Mouse (Mus musculus) hindbrain, embryonic 15.5 days (tissue): Measurements from ENCODE around the gene Tle6. TPM values are rescaled to one million over a fixed set of nuclear protein-coding genes. Genes with fewer than 3 reads are reported as not detected.
A peak's percentile ranks its signal among the peaks of the same experiment; 100 is the strongest.

Source experiments
- ATAC-seq: fragments of 200-750 bp; cut with Nextera tagmentation; 2 replicates; pipeline ENCODE4 v1.8.0; 2017; ENCODE audit warnings: low read depth, moderate number of reproducible peaks, moderate TSS enrichment; ENCODE audit not compliant: low FRiP score
- H3K27ac ChIP-seq: fragments of 300-500 bp; sonication (generic); replicated peaks from 2 replicates; pipeline ENCODE4 v1.5.1; 2015; ENCODE audit warnings: mild to moderate bottlenecking, inconsistent platforms
- H3K27me3 ChIP-seq: fragments of 300-500 bp; sonication (generic); 2 replicates; pipeline ENCODE4 v1.6.1; 2015; ENCODE audit warnings: control low read depth, inconsistent platforms
- H3K36me3 ChIP-seq: fragments of 300-500 bp; sonication (generic); 2 replicates; pipeline ENCODE4 v1.6.1; 2015; ENCODE audit warnings: control low read depth, inconsistent platforms
- H3K4me1 ChIP-seq: fragments of 300-500 bp; sonication (generic); replicated peaks from 2 replicates; pipeline ENCODE4 v1.6.1; 2015; ENCODE audit warnings: control low read depth, inconsistent platforms
- H3K4me2 ChIP-seq: fragments of 300-500 bp; sonication (generic); 2 replicates; pipeline ENCODE4 v1.6.1; 2015; ENCODE audit warnings: moderate library complexity, mild to moderate bottlenecking, inconsistent platforms
- H3K4me3 ChIP-seq: fragments of 300-500 bp; sonication (generic); 2 replicates; pipeline ENCODE4 v1.5.1; 2015; ENCODE audit warnings: mild to moderate bottlenecking, inconsistent platforms
- H3K9ac ChIP-seq: fragments of 300-500 bp; sonication (generic); 2 replicates; pipeline ENCODE4 v1.6.1; 2015; ENCODE audit warnings: inconsistent platforms
- H3K9me3 ChIP-seq: fragments of 300-500 bp; sonication (generic); 2 replicates; pipeline ENCODE4 v1.6.1; 2016; ENCODE audit warnings: control low read depth, inconsistent platforms
- WGBS: fragments of 180-500 bp; shearing (Covaris S2); methylation state at CpG from one replicate; pipeline ENCODE4 v1.1.7; 2015; 5-methylcytosine and 5-hydroxymethylcytosine counted together
- polyA plus RNA-seq: library from polyadenylated mRNA; unstranded; fragments of >200 nt; fragmentation: Nextera tagmentation; extraction: Ambion mirVana; gene quantifications from 2 replicates; pipeline ENCODE4 v1.2.1, GENCODE M21; 2015

The Tle6 gene
- polyA plus RNA-seq, 1 experiment from 2014 or later = 8.7 TPM

DNA sequence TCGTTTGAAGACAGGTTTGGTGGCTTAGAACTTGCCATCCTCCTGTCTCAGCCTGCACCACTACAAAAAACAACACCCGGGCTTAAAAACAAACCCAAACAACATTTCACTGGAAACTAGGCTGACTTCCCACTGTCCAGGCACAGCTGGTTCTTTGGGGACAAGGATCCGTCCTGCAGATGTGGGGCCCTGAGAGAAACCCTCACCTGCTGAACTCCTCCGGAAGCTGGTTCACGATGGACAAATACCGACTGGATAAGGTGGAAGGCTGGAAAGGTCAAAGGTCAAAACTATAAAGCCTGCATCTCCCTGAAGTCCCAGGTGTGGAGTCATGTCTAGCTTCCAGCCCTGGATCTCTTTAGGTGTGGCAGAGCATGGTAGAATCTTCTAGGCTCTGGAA is 2.0 kb downstream of the Tle6 start:
- Histone ChIP-seq H3K27ac (no peak overlapping the region), H3K9ac (no peak overlapping the region), H3K27me3 (peaks cover 37% of the 10 kb centered on the region), H3K9me3 (no peaks in the 10 kb centered on the region), H3K4me2 (no peak overlapping the region), H3K4me1 (peaks cover 52% of the 10 kb centered on the region), H3K4me3 (no peak overlapping the region), H3K36me3 (no peaks in the 10 kb centered on the region)
- WGBS = 56% methylated on average over 6 of the region's 6 CpGs
- no peak for ATAC-seq

- no peak for ATAC-seq
- H3K9ac ChIP-seq = no peak overlapping the region
- peaks cover 52% of the 10 kb centered on the region for H3K4me1 ChIP-seq
- no peak overlapping the region for H3K27ac ChIP-seq
- H3K4me2 ChIP-seq = no peak overlapping the region
- H3K36me3 ChIP-seq = no peaks in the 10 kb centered on the region
- no peaks in the 10 kb centered on the region for H3K9me3 ChIP-seq
- WGBS = 51% methylated on average over 3 of the region's 3 CpGs
- peaks cover 40% of the 10 kb centered on the region for H3K27me3 ChIP-seq
- no peak overlapping the region for H3K4me3 ChIP-seq
Observed at GRCm38 (mm10) chr10:81598342-81598741, 2.5 kb downstream of the Tle6 start.

- Histone ChIP-seq H3K9me3 (no peaks in the 10 kb centered on the region), H3K4me3 (no peak overlapping the region), H3K27ac (peak overlapping the region; percentile 35; the same call in 1 of the 2 replicates), H3K9ac (no peak overlapping the region), H3K4me2 (peak overlapping the region; percentile 40), H3K4me1 (peaks cover 48% of the 10 kb centered on the region), H3K36me3 (no peaks in the 10 kb centered on the region), H3K27me3 (peaks cover 50% of the 10 kb centered on the region)
- ATAC-seq = peak; percentile 43
- WGBS = 6% methylated on average over 12 of the region's 12 CpGs
Observed at GRCm38 (mm10) chr10:81597137-81597950, 3.5 kb downstream of the Tle6 start.

GRCm38 (mm10) chr10:81596611-81597010 is 4.3 kb downstream of the Tle6 start:
- peaks cover 43% of the 10 kb centered on the region for H3K4me1 ChIP-seq
- peak; percentile 2; the same call in 1 of the 2 replicates for ATAC-seq
- H3K4me2 ChIP-seq = peak overlapping the region; percentile 40
- peak overlapping the region; percentile 3; the same call in 1 of the 2 replicates for H3K4me3 ChIP-seq
- no peaks in the 10 kb centered on the region for H3K36me3 ChIP-seq
- H3K27me3 ChIP-seq = peaks cover 52% of the 10 kb centered on the region
- H3K9ac ChIP-seq = no peak overlapping the region
- H3K27ac ChIP-seq = peak overlapping the region; percentile 35; the same call in 1 of the 2 replicates
- no peaks in the 10 kb centered on the region for H3K9me3 ChIP-seq
- WGBS = 7% methylated on average over 10 of the region's 10 CpGs

DNA sequence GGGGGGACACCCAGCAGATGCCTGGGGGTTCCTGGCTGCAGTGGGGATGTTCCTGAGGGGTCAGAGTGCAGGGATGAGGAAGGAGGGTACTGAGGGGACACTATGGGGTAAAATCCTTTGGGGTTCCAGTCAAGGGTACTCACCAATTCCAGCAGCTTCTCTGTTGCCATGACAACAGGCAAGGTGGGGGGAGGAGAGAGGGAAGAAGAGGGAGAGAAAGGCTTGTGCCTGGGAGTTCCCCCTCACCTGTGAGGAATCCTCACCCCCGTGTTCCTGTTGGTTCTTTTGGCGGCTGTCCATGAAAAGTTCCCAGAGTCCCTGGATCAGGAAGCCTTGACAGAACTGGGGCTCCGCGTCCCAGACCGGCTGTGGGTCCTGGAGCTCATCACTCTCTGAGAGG is 5.3 kb downstream of the Tle6 start:
- no peak overlapping the region for H3K4me2 ChIP-seq

DNA sequence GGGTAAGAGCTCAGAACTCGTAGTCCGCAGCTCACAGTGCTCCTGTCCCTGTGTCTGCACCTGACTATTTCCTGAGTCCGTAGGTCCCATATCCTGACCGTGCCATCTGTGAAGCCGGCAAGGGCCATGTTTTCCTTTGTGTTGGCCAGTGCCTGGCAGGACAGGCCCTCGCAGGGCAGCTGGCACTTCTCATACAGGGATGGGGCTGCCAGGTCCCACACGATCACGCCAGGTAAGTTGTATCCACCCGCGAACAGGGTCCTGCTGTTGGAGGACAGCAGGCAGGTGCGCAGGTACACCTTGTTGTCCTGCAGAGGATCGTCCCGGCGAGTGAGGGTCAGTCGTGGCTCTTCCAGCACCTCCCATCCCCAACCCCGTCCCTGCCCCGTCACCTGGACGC is 6.9 kb downstream of the Tle6 start:
- no peak overlapping the region for H3K27ac ChIP-seq
- 78% methylated on average over 18 of the region's 18 CpGs for WGBS
- no peaks in the 10 kb centered on the region for H3K9me3 ChIP-seq
- H3K27me3 ChIP-seq = peaks cover 58% of the 10 kb centered on the region
- ATAC-seq = no peak
- no peak overlapping the region for H3K4me2 ChIP-seq
- no peaks in the 10 kb centered on the region for H3K36me3 ChIP-seq
- H3K9ac ChIP-seq = no peak overlapping the region
- H3K4me3 ChIP-seq = no peak overlapping the region
- H3K4me1 ChIP-seq = peaks cover 28% of the 10 kb centered on the region

More for the DNA sequence above, 5.3 kb downstream of the Tle6 start:
- Histone ChIP-seq H3K9me3 (no peaks in the 10 kb centered on the region), H3K36me3 (no peaks in the 10 kb centered on the region), H3K9ac (no peak overlapping the region), H3K4me3 (no peak overlapping the region), H3K27ac (no peak overlapping the region), H3K4me1 (peaks cover 33% of the 10 kb centered on the region), H3K27me3 (peaks cover 56% of the 10 kb centered on the region)
- 36% methylated on average over 5 of the region's 5 CpGs for whole genome bisulfite sequencing
- ATAC-seq = no peak

GRCm38 (mm10) chr10:81593223-81593622 is 7.7 kb downstream of the Tle6 start:
- ATAC-seq = no peak
- H3K36me3 ChIP-seq = no peaks in the 10 kb centered on the region

DNA sequence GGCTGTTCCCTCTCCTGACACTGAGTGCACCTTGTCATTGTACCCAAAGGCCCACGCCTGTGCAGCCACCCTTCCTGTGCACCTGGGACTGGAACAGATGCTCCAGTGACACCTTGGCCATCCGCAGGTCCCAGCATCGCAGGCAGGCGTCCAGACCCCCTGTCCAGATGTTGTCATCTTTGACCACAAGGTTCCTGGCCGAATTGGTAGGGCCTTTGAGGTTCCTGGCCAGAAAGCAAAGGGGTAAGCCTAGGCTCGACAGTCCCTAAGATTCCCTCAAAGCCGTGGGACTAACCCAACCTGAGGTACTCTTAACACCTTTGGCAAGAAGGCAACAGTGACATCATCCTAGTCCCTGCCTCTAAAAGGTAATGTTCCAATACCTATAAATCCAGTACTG is 8.2 kb downstream of the Tle6 start:
- H3K36me3 ChIP-seq = no peaks in the 10 kb centered on the region
- no peak for ATAC-seq
- H3K27me3 ChIP-seq = peaks cover 60% of the 10 kb centered on the region
- H3K9ac ChIP-seq = no peak overlapping the region
- H3K4me3 ChIP-seq = no peak overlapping the region
- peaks cover 25% of the 10 kb centered on the region for H3K4me1 ChIP-seq
- 84% methylated on average over 7 of the region's 7 CpGs for WGBS
- H3K27ac ChIP-seq = no peak overlapping the region
- H3K4me2 ChIP-seq = no peak overlapping the region
- no peaks in the 10 kb centered on the region for H3K9me3 ChIP-seq

More at GRCm38 (mm10) chr10:81593223-81593622, 7.7 kb downstream of the Tle6 start:
- Histone ChIP-seq H3K4me3 (no peak overlapping the region), H3K4me1 (peaks cover 28% of the 10 kb centered on the region), H3K9ac (no peak overlapping the region), H3K9me3 (no peaks in the 10 kb centered on the region), H3K27me3 (peaks cover 59% of the 10 kb centered on the region), H3K27ac (no peak overlapping the region), H3K4me2 (no peak overlapping the region)
- 81% methylated on average over 4 of the region's 4 CpGs for WGBS

DNA sequence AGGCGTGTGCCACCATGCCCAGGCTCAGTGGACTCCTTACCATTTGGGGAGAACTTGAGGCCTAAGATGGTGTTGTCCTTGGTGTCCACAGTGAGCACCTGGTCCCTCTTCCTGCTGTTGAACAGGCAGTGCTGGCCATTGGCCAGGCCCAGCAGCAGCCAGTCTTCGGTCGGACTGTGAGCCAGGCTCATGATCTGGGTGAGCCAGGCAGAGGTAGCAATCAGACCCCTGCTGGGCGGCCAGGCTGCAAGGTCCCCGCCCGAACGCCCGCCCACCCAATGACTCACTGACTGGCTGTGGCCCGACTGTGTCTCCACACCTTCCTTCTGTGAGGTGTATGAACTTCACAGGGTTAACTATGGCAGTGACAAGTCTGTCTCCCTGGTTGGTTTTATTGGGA is 9.0 kb downstream of the Tle6 start:
- H3K4me3 ChIP-seq = no peak overlapping the region
- ATAC-seq = no peak
- no peak overlapping the region for H3K4me2 ChIP-seq
- H3K27ac ChIP-seq = no peak overlapping the region
- 70% methylated on average over 9 of the region's 9 CpGs for WGBS
- peaks cover 17% of the 10 kb centered on the region for H3K4me1 ChIP-seq
- peaks cover 68% of the 10 kb centered on the region for H3K27me3 ChIP-seq
- H3K9me3 ChIP-seq = no peaks in the 10 kb centered on the region
- H3K9ac ChIP-seq = no peak overlapping the region
- no peaks in the 10 kb centered on the region for H3K36me3 ChIP-seq

DNA sequence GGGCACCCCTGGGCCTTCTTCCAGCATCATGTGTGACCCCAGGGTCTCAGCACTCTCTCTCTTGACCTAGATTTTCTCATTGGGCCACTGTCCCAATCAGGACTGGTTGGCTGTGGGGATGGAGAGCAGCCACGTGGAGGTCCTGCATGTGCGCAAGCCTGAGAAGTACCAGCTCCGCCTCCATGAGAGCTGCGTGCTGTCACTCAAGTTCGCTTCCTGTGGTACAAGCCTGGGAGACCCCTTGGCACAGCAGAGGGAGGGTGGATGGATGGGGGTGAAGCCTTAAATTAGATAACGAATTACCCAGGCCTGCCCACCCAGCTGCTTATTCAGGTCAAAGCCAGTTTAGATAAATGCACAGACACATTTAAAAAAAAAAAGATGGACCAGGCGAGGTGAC is 12.1 kb downstream of the Tle6 start:
- peaks cover 74% of the 10 kb centered on the region for H3K27me3 ChIP-seq
- ATAC-seq = no peak
- H3K4me1 ChIP-seq = no peaks in the 10 kb centered on the region
- no peak overlapping the region for H3K27ac ChIP-seq
- 59% methylated on average over 7 of the region's 7 CpGs for WGBS
- no peak overlapping the region for H3K9ac ChIP-seq
- peaks cover 6% of the 10 kb centered on the region; the same call in 1 of the 2 replicates for H3K36me3 ChIP-seq
- no peaks in the 10 kb centered on the region for H3K9me3 ChIP-seq
- H3K4me2 ChIP-seq = no peak overlapping the region
- no peak overlapping the region for H3K4me3 ChIP-seq

GRCm38 (mm10) chr10:81583347-81583746 is 17.5 kb downstream of the Tle6 start:
- H3K4me1 ChIP-seq = peaks cover 18% of the 10 kb centered on the region
- H3K27me3 ChIP-seq = peaks cover 68% of the 10 kb centered on the region
- ATAC-seq = no peak
- no peak overlapping the region for H3K27ac ChIP-seq
- WGBS = 40% methylated on average over 6 of the region's 6 CpGs
- H3K4me3 ChIP-seq = no peak overlapping the region
- H3K9ac ChIP-seq = no peak overlapping the region
- H3K36me3 ChIP-seq = peaks cover 6% of the 10 kb centered on the region; the same call in 1 of the 2 replicates
- no peaks in the 10 kb centered on the region for H3K9me3 ChIP-seq
- H3K4me2 ChIP-seq = no peak overlapping the region

DNA sequence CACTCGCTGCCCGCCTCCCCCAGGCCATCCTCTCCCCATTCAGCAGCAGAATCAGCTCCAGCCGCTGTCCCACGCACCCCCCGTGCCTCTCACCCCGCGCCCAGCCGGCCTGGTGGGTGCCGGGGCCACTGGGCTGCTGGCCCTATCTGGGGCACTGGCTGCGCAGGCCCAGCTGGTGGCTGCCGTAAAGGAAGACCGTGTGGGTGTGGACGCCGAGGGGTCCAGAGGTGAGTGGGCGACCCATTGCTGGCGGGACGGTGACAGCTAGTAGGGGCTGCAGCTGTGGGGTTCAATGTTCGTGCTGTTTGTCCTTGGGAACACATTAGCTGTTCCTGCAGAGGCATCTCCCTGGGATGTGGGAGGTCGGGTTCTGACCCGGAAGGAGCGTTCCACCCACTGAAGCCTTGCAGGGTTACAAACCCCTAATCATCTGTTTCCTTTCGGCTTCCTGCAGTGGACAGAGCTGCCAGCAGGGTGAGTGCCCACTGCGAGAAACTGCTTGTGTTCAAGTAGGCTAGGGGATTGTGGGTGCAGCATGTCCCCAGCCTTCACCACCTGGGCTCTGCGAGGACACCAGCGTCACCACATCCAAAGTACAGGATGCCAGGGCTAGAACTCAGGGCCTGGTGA is 20.3 kb downstream of the Tle6 start:
- no peak for ATAC-seq
- 57% methylated on average over 25 of the region's 25 CpGs for WGBS
- H3K4me2 ChIP-seq = no peak overlapping the region; the same call in 1 of the 2 replicates
- no peak overlapping the region for H3K9ac ChIP-seq
- no peak overlapping the region for H3K4me3 ChIP-seq
- peaks cover 69% of the 10 kb centered on the region for H3K27me3 ChIP-seq
- H3K27ac ChIP-seq = no peak overlapping the region
- peaks cover 4% of the 10 kb centered on the region; the same call in 1 of the 2 replicates for H3K36me3 ChIP-seq
- no peaks in the 10 kb centered on the region for H3K9me3 ChIP-seq
- peaks cover 26% of the 10 kb centered on the region for H3K4me1 ChIP-seq
